Mouse (Mus musculus): ENCODE measurements around the gene Crabp1. TPM values are rescaled to one million over a fixed set of nuclear protein-coding genes. Genes with fewer than 3 reads are reported as not detected.
A peak's percentile ranks its signal among the peaks of the same experiment; 100 is the strongest.

Crabp1 gene
- polyA plus RNA-seq, 1 experiment = 0.13 TPM

- H3K4me3 ChIP-seq = no peak overlapping the region
- H3K27me3 ChIP-seq (ENCODE audit: control insufficient read depth, insufficient read depth, insufficient read length) = no peaks in the 10 kb centered on the region
- peak overlapping the region; percentile 55 for H3K4me2 ChIP-seq (ENCODE audit: low read depth)
- no peaks in the 10 kb centered on the region for H3K36me3 ChIP-seq (ENCODE audit: control insufficient read depth, insufficient read depth)
- H3ac ChIP-seq (ENCODE audit: control insufficient read depth, insufficient read length) = no peak overlapping the region
- no peak for TF ChIP-seq TCF12 (IDR thresholded peaks at IDR 0.05; ENCODE audit: insufficient read depth, poor library complexity, severe bottlenecking)
- no peak for TF ChIP-seq SRF (IDR thresholded peaks at IDR 0.05; ENCODE audit: control insufficient read depth, insufficient read length, low read depth)
- TF ChIP-seq MYOG (IDR thresholded peaks at IDR 0.05; ENCODE audit: control insufficient read depth in 1 of 3, insufficient read depth in 1 of 3, insufficient read length in 2 of 3, low read depth in 2 of 3) = no peak
- TF ChIP-seq TCF3 (IDR thresholded peaks at IDR 0.05; ENCODE audit: insufficient read length, low read depth) = no peak
- no peak for TF ChIP-seq CEBPB (IDR thresholded peaks at IDR 0.05; ENCODE audit: insufficient read depth, poor library complexity, severe bottlenecking)
- TF ChIP-seq MYOD1 (IDR thresholded peaks at IDR 0.05; ENCODE audit: control insufficient read depth in 1 of 3, insufficient read length in 2 of 3, low read depth in 2 of 3) = no peak
- no peak for TF ChIP-seq REST (IDR thresholded peaks at IDR 0.05; ENCODE audit: insufficient read depth, insufficient read length)
- no peak for TF ChIP-seq USF1 (IDR thresholded peaks at IDR 0.05; ENCODE audit: low read depth)
- TF ChIP-seq POLR2AphosphoS2 (IDR thresholded peaks at IDR 0.05; ENCODE audit: insufficient read length, low read depth) = no peak
- TF ChIP-seq MAX (IDR thresholded peaks at IDR 0.05; ENCODE audit: low read depth) = no peak
- TF ChIP-seq E2F4 (IDR thresholded peaks at IDR 0.05; ENCODE audit: insufficient read depth) = no peak
- TF ChIP-seq POLR2A (IDR thresholded peaks at IDR 0.05; ENCODE audit: insufficient read length, low read depth) = no peak
- peaks cover 30% of the 10 kb centered on the region for H3K79me2 ChIP-seq (ENCODE audit: control insufficient read depth, insufficient read depth)
These were observed 28.3 kb upstream of the Crabp1 start for GRCm38 (mm10) chr9:54736284-54736701.

- H3K79me2 ChIP-seq (ENCODE audit: control insufficient read depth, insufficient read depth) = peaks cover 9% of the 10 kb centered on the region
- TF ChIP-seq USF1 (IDR thresholded peaks at IDR 0.05; ENCODE audit: low read depth) (no peak), TCF12 (IDR thresholded peaks at IDR 0.05; ENCODE audit: insufficient read depth, poor library complexity, severe bottlenecking) (no peak), SRF (IDR thresholded peaks at IDR 0.05; ENCODE audit: control insufficient read depth, insufficient read length, low read depth) (no peak), POLR2A (IDR thresholded peaks at IDR 0.05; ENCODE audit: insufficient read length, low read depth) (no peak), MYOG (IDR thresholded peaks at IDR 0.05; ENCODE audit: control insufficient read depth in 1 of 3, insufficient read depth in 1 of 3, insufficient read length in 2 of 3, low read depth in 2 of 3) (no peak), CEBPB (IDR thresholded peaks at IDR 0.05; ENCODE audit: insufficient read depth, poor library complexity, severe bottlenecking) (no peak), POLR2AphosphoS2 (IDR thresholded peaks at IDR 0.05; ENCODE audit: insufficient read length, low read depth) (no peak), REST (IDR thresholded peaks at IDR 0.05; ENCODE audit: insufficient read depth, insufficient read length) (no peak)
- no peaks in the 10 kb centered on the region for H3K36me3 ChIP-seq (ENCODE audit: control insufficient read depth, insufficient read depth)
- no peak overlapping the region for H3K4me3 ChIP-seq
- no peak overlapping the region for H3ac ChIP-seq (ENCODE audit: control insufficient read depth, insufficient read length)
- H3K4me2 ChIP-seq (ENCODE audit: low read depth) = no peak overlapping the region
- H3K27me3 ChIP-seq (ENCODE audit: control insufficient read depth, insufficient read depth, insufficient read length) = no peaks in the 10 kb centered on the region
These were observed 26.2 kb upstream of the Crabp1 start for GRCm38 (mm10) chr9:54738376-54738775.

- Histone ChIP-seq H3K4me2 (ENCODE audit: low read depth) (no peak overlapping the region), H3K79me2 (ENCODE audit: control insufficient read depth, insufficient read depth) (no peaks in the 10 kb centered on the region), H3K36me3 (ENCODE audit: control insufficient read depth, insufficient read depth) (no peaks in the 10 kb centered on the region), H3K27me3 (ENCODE audit: control insufficient read depth, insufficient read depth, insufficient read length) (no peaks in the 10 kb centered on the region), H3K4me3 (no peak overlapping the region), H3ac (ENCODE audit: control insufficient read depth, insufficient read length) (no peak overlapping the region)
- TF ChIP-seq MYOG (IDR thresholded peaks at IDR 0.05; ENCODE audit: control insufficient read depth in 1 of 3, insufficient read depth in 1 of 3, insufficient read length in 2 of 3, low read depth in 2 of 3) = no peak
- TF ChIP-seq TCF3 (IDR thresholded peaks at IDR 0.05; ENCODE audit: insufficient read length, low read depth) = no peak
- TF ChIP-seq SRF (IDR thresholded peaks at IDR 0.05; ENCODE audit: control insufficient read depth, insufficient read length, low read depth) = no peak
- no peak for TF ChIP-seq E2F4 (IDR thresholded peaks at IDR 0.05; ENCODE audit: insufficient read depth)
- TF ChIP-seq POLR2A (IDR thresholded peaks at IDR 0.05; ENCODE audit: insufficient read length, low read depth) = no peak
- no peak for TF ChIP-seq USF1 (IDR thresholded peaks at IDR 0.05; ENCODE audit: low read depth)
- TF ChIP-seq CEBPB (IDR thresholded peaks at IDR 0.05; ENCODE audit: insufficient read depth, poor library complexity, severe bottlenecking) = no peak
- no peak for TF ChIP-seq MYOD1 (IDR thresholded peaks at IDR 0.05; ENCODE audit: control insufficient read depth in 1 of 3, insufficient read length in 2 of 3, low read depth in 2 of 3)
- TF ChIP-seq TCF12 (IDR thresholded peaks at IDR 0.05; ENCODE audit: insufficient read depth, poor library complexity, severe bottlenecking) = no peak
- no peak for TF ChIP-seq MAX (IDR thresholded peaks at IDR 0.05; ENCODE audit: low read depth)
- TF ChIP-seq REST (IDR thresholded peaks at IDR 0.05; ENCODE audit: insufficient read depth, insufficient read length) = no peak
- no peak for TF ChIP-seq POLR2AphosphoS2 (IDR thresholded peaks at IDR 0.05; ENCODE audit: insufficient read length, low read depth)
These were observed 20.7 kb upstream of the Crabp1 start for GRCm38 (mm10) chr9:54743891-54744290.

DNA sequence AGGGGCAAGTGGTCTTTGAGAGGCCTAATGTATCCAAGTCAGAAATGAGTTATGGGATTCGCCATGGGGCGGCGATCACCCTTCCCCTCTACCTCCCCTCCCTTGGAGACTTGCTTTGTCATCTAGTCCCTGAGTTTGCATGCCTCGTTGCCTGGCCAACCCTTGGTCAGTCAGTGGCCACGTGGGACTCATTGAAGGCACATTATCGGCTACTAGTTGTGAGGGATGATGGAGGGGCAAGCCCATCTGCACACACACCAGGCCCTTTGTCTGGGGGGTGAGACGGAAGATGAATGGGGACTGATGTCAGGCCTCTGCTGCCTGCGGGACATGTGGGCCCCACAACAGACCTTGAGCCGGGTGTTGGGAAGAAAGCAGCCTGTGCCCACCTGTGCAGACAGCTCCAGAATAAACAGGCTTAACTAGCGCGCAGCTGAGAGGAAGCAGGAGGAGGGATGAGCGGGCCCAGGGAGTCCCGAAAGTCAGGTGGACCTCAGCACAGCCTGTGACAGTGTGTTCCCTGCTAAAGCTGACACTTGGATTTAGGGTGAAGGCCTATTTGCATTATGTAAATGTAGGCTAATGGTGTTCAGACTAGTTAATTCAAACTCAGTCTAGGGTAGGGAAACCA lies 18.7 kb upstream of the Crabp1 start:
- Histone ChIP-seq H3K27me3 (ENCODE audit: control insufficient read depth, insufficient read depth, insufficient read length) (no peaks in the 10 kb centered on the region), H3ac (ENCODE audit: control insufficient read depth, insufficient read length) (no peak overlapping the region), H3K79me2 (ENCODE audit: control insufficient read depth, insufficient read depth) (no peaks in the 10 kb centered on the region), H3K4me2 (ENCODE audit: low read depth) (no peak overlapping the region), H3K36me3 (ENCODE audit: control insufficient read depth, insufficient read depth) (no peaks in the 10 kb centered on the region), H3K4me3 (no peak overlapping the region)
- no peak for TF ChIP-seq MYOD1 (IDR thresholded peaks at IDR 0.05; ENCODE audit: control insufficient read depth in 1 of 3, insufficient read length in 2 of 3, low read depth in 2 of 3)
- no peak for TF ChIP-seq TCF12 (IDR thresholded peaks at IDR 0.05; ENCODE audit: insufficient read depth, poor library complexity, severe bottlenecking)
- no peak for TF ChIP-seq SRF (IDR thresholded peaks at IDR 0.05; ENCODE audit: control insufficient read depth, insufficient read length, low read depth)
- no peak for TF ChIP-seq E2F4 (IDR thresholded peaks at IDR 0.05; ENCODE audit: insufficient read depth)
- no peak for TF ChIP-seq MAX (IDR thresholded peaks at IDR 0.05; ENCODE audit: low read depth)
- TF ChIP-seq CEBPB (IDR thresholded peaks at IDR 0.05; ENCODE audit: insufficient read depth, poor library complexity, severe bottlenecking) = no peak
- no peak for TF ChIP-seq POLR2AphosphoS2 (IDR thresholded peaks at IDR 0.05; ENCODE audit: insufficient read length, low read depth)
- no peak for TF ChIP-seq MYOG (IDR thresholded peaks at IDR 0.05; ENCODE audit: control insufficient read depth in 1 of 3, insufficient read depth in 1 of 3, insufficient read length in 2 of 3, low read depth in 2 of 3)
- TF ChIP-seq POLR2A (IDR thresholded peaks at IDR 0.05; ENCODE audit: insufficient read length, low read depth) = no peak
- TF ChIP-seq USF1 (IDR thresholded peaks at IDR 0.05; ENCODE audit: low read depth) = no peak
- TF ChIP-seq REST (IDR thresholded peaks at IDR 0.05; ENCODE audit: insufficient read depth, insufficient read length) = no peak
- TF ChIP-seq TCF3 (IDR thresholded peaks at IDR 0.05; ENCODE audit: insufficient read length, low read depth) = no peak
